Mouse (Mus musculus): ENCODE results near the gene Rhov.

DNA sequence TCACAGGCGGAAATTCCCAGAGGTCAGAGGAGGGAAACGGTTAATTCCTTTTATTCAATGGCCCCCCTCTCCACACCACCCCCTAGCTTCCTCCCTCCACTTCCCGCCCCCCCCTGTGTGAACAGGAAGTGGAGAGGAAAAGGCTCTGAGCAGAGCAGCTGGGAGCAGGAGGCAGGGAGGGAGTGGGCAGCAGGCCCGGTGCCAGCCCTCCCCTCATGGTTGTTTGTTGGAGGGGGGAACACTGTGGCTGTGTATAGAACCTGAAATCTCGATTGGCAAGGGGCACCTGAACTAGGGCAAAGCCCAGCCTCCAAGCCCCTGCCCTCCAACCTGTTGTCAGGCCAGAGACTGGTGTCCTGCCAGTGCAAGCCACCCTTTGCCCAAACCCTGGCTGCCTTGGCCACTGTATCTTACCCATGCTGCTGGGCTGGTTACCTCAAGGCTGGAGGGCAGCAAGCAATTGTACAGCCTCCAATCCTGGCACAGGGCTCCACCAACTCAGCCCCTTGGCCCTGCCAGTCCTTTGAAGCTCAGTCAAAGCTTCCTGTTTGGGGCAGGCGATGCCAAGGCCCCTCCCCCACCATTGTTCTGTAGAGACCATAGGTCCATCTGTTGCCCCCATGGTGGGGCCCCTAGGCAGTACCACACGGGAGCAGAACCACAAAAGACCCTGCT lies 29.9 kb upstream of the Rhov start:
- TF ChIP-seq CTCF (IDR thresholded peaks at IDR 0.05; ENCODE audit: low read depth, low read length) = no peak
- TF ChIP-seq GATA1 (IDR thresholded peaks at IDR 0.05; ENCODE audit: borderline replicate concordance, low read length) = no peak
- TF ChIP-seq TAL1 (conservative IDR thresholded peaks at IDR 0.05; ENCODE audit: low read depth, low read length) = no peak

All from G1E (cell line).